Mouse (Mus musculus) duodenum, adult 2 months (tissue): ENCODE data around the gene Slc22a29. TPM values are rescaled to one million over a fixed set of nuclear protein-coding genes. Genes with fewer than 3 reads are reported as not detected.

ENCODE experiments used
- polyA plus RNA-seq: library from polyadenylated mRNA; depleted of rRNA; stranded (reverse); fragments of >200 nt; gene quantifications from 2 replicates; pipeline ENCODE4 v1.2.3, GENCODE M21; 2012; ENCODE audit warnings: low replicate concordance; rRNA removed

Gene Slc22a29
- polyA plus RNA-seq: not detected in 2 replicates

DNA sequence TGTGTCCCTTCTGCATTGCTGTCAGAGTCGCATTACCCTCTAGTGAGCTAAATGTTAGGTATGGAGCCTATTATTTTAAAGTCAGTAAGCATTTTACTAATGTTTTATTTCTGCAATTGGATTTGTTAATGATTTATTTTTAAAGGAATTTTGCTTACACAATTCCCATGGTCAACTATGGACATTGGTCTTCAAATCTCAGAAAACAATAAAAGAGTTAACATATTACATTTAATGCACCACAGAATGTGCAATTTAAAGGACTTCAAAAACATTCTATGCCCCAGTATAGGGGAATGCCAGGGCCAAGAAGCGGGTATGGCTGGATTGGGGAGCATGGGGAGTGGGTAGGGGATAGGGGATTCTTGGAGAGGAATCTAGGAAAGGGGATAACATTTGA lies at the start of gene Slc22a29:
Gene Slc22a29, minus strand, starts transcription at position 101 of the 400 bp plus-strand sequence.

DNA sequence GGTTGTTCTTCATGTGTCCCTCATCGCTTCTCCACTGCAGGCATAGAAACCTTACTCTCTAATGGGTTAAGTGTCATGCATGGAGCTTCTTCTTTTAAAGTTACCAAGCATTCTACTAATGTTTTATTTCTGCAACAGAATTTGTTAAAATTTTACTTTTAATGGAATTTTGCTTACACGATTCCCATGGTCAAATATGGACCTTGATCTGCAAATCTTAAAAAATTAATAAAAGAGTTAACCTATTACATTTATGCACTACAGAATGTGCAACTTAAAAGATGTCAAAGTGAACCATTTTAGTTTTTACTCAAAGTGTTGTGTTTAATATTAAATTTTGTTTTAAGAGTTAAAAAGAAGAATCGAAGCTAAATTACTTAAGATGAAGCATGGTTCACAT lies 86.8 kb downstream of the Slc22a29 start, which contains the start of gene Slc22a28:
Gene Slc22a28, minus strand, starts transcription at position 102 of the 400 bp plus-strand sequence.

Other genes starting within 250 kb of the Slc22a29 start
- gene Slc22a28, start 86.9 kb downstream of the Slc22a29 start, polyA plus RNA-seq: not detected in 2 replicates
- 0.04 TPM in 1 of 2 replicates, not detected in the other for gene Slc22a30, start 186.2 kb upstream of the Slc22a29 start, polyA plus RNA-seq